Mouse (Mus musculus): ENCODE data around the gene Tiam2.

DNA sequence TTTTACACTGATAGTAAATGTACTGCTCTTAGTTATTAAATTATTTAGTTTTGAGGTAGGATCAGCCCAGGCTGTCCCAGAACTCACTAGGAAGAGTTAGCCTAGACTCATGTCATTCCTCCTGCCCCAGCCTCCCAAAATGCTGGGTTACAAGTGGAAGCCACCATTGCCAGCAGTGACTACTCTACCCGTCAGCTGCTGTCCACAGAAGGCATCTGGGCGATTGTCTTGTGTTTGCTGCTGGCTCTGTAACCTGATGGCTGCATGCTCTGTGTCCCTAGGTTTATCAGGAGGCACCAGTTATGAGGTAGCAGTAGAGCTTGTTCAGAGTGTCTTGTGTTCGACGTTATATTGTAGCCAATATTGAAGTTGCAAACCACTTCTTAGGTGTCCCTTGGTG is 93.8 kb downstream of the Tiam2 start:
- TF ChIP-seq CTCF (conservative IDR thresholded peaks at IDR 0.05; ENCODE audit: insufficient read depth, insufficient read length, low read depth, low read length) (no peak), POLR2A (IDR thresholded peaks at IDR 0.05; ENCODE audit: low read depth, low read length) (no peak)

Data from kidney, adult 2 months (tissue).